Mouse (Mus musculus): ENCODE measurements around the gene Aurkb.
"Not testable (repeated sequence)": the region's sequence is repeated elsewhere in the genome, so short reads cannot be mapped to it uniquely, and the experiment has no call there.

The Aurkb gene

GRCm38 (mm10) chr11:69078805-69079438 lies 33.5 kb downstream of the Aurkb start:
- in situ Hi-C loops (cut with MboI; ENCODE audit: low sequenced_read_pairs), result no loop called here

- in situ Hi-C loops (cut with MboI; ENCODE audit: low sequenced_read_pairs), result no loop called here
Measured at GRCm38 (mm10) chr11:69080102-69080854, 34.8 kb downstream of the Aurkb start.

- in situ Hi-C loops (cut with MboI; ENCODE audit: low sequenced_read_pairs), result no loop called here
Measured at GRCm38 (mm10) chr11:69080855-69081222, 35.4 kb downstream of the Aurkb start.

GRCm38 (mm10) chr11:69081613-69082012 lies 36.2 kb downstream of the Aurkb start:
- in situ Hi-C loops (cut with MboI; ENCODE audit: low sequenced_read_pairs), result no loop called here

GRCm38 (mm10) chr11:69085608-69086007 lies 40.2 kb downstream of the Aurkb start:
- in situ Hi-C loops (cut with MboI; ENCODE audit: low sequenced_read_pairs), result no loop called here

GRCm38 (mm10) chr11:69086390-69086789 lies 40.9 kb downstream of the Aurkb start:
- in situ Hi-C loops (cut with MboI; ENCODE audit: low sequenced_read_pairs), result no loop called here

- in situ Hi-C loops (cut with MboI; ENCODE audit: low sequenced_read_pairs), result no loop called here
Measured at GRCm38 (mm10) chr11:69087082-69087481, 41.6 kb downstream of the Aurkb start.

- in situ Hi-C loops (cut with MboI; ENCODE audit: low sequenced_read_pairs), result no loop called here
Measured at GRCm38 (mm10) chr11:69087597-69087996, 42.1 kb downstream of the Aurkb start.

- in situ Hi-C loops (cut with MboI; ENCODE audit: low sequenced_read_pairs), result no loop called here
Measured at GRCm38 (mm10) chr11:69088103-69088855, 42.8 kb downstream of the Aurkb start, which contains the start of gene Vamp2. Vamp2 (plus strand) TSS chr11:69088490.

- in situ Hi-C loops (cut with MboI; ENCODE audit: low sequenced_read_pairs), result no loop called here
Measured at GRCm38 (mm10) chr11:69088856-69089615, 43.6 kb downstream of the Aurkb start.

GRCm38 (mm10) chr11:69089616-69090290 lies 44.3 kb downstream of the Aurkb start:
- in situ Hi-C loops (cut with MboI; ENCODE audit: low sequenced_read_pairs), result no loop called here

- in situ Hi-C loops (cut with MboI; ENCODE audit: low sequenced_read_pairs), result no loop called here
Measured at GRCm38 (mm10) chr11:69090367-69090766, 44.9 kb downstream of the Aurkb start.

- in situ Hi-C loops (cut with MboI; ENCODE audit: low sequenced_read_pairs), result no loop called here
Measured at GRCm38 (mm10) chr11:69091566-69092385, 46.3 kb downstream of the Aurkb start.

- in situ Hi-C loops (cut with MboI; ENCODE audit: low sequenced_read_pairs), result no loop called here
Measured at GRCm38 (mm10) chr11:69092386-69092751, 46.9 kb downstream of the Aurkb start.

GRCm38 (mm10) chr11:69092871-69093270 lies 47.4 kb downstream of the Aurkb start:
- in situ Hi-C loops (cut with MboI; ENCODE audit: low sequenced_read_pairs), result no loop called here

- in situ Hi-C loops (cut with MboI; ENCODE audit: low sequenced_read_pairs), result not testable (repeated sequence)
Measured at GRCm38 (mm10) chr11:69093856-69094255, 48.4 kb downstream of the Aurkb start.

- in situ Hi-C loops (cut with MboI; ENCODE audit: low sequenced_read_pairs), result no loop called here
Measured at GRCm38 (mm10) chr11:69094697-69095429, 49.4 kb downstream of the Aurkb start, which contains the start of gene Per1. Per1 (plus strand) TSS chr11:69095217.

- in situ Hi-C loops (cut with MboI; ENCODE audit: low sequenced_read_pairs), result no loop called here
Measured at GRCm38 (mm10) chr11:69095511-69096231, 50.2 kb downstream of the Aurkb start.
